Mouse (Mus musculus) midbrain, embryonic 11.5 days (tissue): Measurements from ENCODE around the gene Tmem201. TPM values are rescaled to one million over a fixed set of nuclear protein-coding genes. Genes with fewer than 3 reads are reported as not detected.

Experiments used
- ATAC-seq: fragments of 200-750 bp; cut with Nextera tagmentation; 2 replicates; pipeline ENCODE4 v1.8.0; 2017; ENCODE audit warnings: moderate TSS enrichment, moderate library complexity; ENCODE audit not compliant: low FRiP score
- DNase-seq: peaks from one replicate; pipeline ENCODE4 v3.0.0; 2015; ENCODE audit warnings: low spot score; ENCODE audit errors: missing footprints
- H3K27ac ChIP-seq: fragments of 300-500 bp; sonication (generic); 2 replicates; pipeline ENCODE4 v1.5.1; 2014; ENCODE audit warnings: low read depth, low read length
- H3K27me3 ChIP-seq: fragments of 300-500 bp; sonication (generic); 2 replicates; pipeline ENCODE4 v1.6.1; 2014; ENCODE audit warnings: mild to moderate bottlenecking, low read length, moderate library complexity, mixed read lengths; ENCODE audit not compliant: control insufficient read depth, insufficient read depth
- H3K36me3 ChIP-seq: fragments of 300-500 bp; sonication (generic); 2 replicates; pipeline ENCODE4 v1.6.1; 2014; ENCODE audit warnings: mild to moderate bottlenecking, low read length, moderate library complexity, mixed read lengths; ENCODE audit not compliant: control insufficient read depth, insufficient read depth
- H3K4me1 ChIP-seq: fragments of 300-500 bp; sonication (generic); 2 replicates; pipeline ENCODE4 v1.6.1; 2014; ENCODE audit warnings: low read length; ENCODE audit not compliant: control insufficient read depth, insufficient read depth
- H3K4me2 ChIP-seq: fragments of 300-500 bp; sonication (generic); 2 replicates; pipeline ENCODE4 v1.6.1; 2014; ENCODE audit warnings: mild to moderate bottlenecking, moderate library complexity
- H3K4me3 ChIP-seq: fragments of 300-500 bp; sonication (generic); 2 replicates; pipeline ENCODE4 v1.5.1; 2014; ENCODE audit warnings: low read depth, low read length
- H3K9ac ChIP-seq: fragments of 300-500 bp; sonication (generic); 2 replicates; pipeline ENCODE4 v1.6.1; 2014; ENCODE audit warnings: low read length
- H3K9me3 ChIP-seq: fragments of 300-500 bp; sonication (generic); 2 replicates; pipeline ENCODE4 v1.6.1; 2016; ENCODE audit warnings: low read length; ENCODE audit not compliant: control insufficient read depth
- WGBS: fragments of 180-500 bp; shearing (Covaris S2); extraction: QIAGEN DNeasy Blood & Tissue Kit; methylation state at CpG from one replicate; pipeline ENCODE4 v1.1.7; 2014; 5-methylcytosine and 5-hydroxymethylcytosine counted together
- polyA plus RNA-seq: library from polyadenylated mRNA; unstranded; fragments of >200 nt; fragmentation: Nextera tagmentation; extraction: Ambion mirVana; gene quantifications from 2 replicates; pipeline ENCODE4 v1.2.1, GENCODE M21; 2014

The Tmem201 gene
- polyA plus RNA-seq, 1 experiment from 2014 or later = 18.4 TPM

GRCm38 (mm10) chr4:149727636-149728035, 10.2 kb downstream of the Tmem201 start:
- no peak overlapping the region for H3K9ac ChIP-seq
- no peak overlapping the region for H3K4me3 ChIP-seq
- peaks cover 27% of the 10 kb centered on the region for H3K36me3 ChIP-seq
- no peak for ATAC-seq
- no peak overlapping the region for H3K27ac ChIP-seq
- no peak for DNase-seq
- no peaks in the 10 kb centered on the region for H3K9me3 ChIP-seq
- WGBS = 99% methylated on average over 5 of the region's 5 CpGs
- 0 out of 2 replicates have a peak, but pooled peaks cover 2% of the 10 kb centered on the region for H3K4me1 ChIP-seq
- no peak overlapping the region for H3K4me2 ChIP-seq
- H3K27me3 ChIP-seq = no peaks in the 10 kb centered on the region

- H3K9ac ChIP-seq = no peak overlapping the region
- WGBS = 74% methylated on average over 15 of the region's 15 CpGs
- no peak overlapping the region for H3K4me3 ChIP-seq
- H3K27me3 ChIP-seq = no peaks in the 10 kb centered on the region
- H3K27ac ChIP-seq = no peak overlapping the region; the same call in 1 of the 2 replicates
- H3K36me3 ChIP-seq = peaks cover 25% of the 10 kb centered on the region
- H3K4me2 ChIP-seq = no peak overlapping the region
- ATAC-seq = peak; percentile 6; the same call in 1 of the 2 replicates
- DNase-seq = peak; percentile 96
- H3K9me3 ChIP-seq = no peaks in the 10 kb centered on the region
- 0 out of 2 replicates have a peak, but pooled peaks cover 2% of the 10 kb centered on the region for H3K4me1 ChIP-seq
Observed at GRCm38 (mm10) chr4:149725661-149726350, 12.0 kb downstream of the Tmem201 start.

- H3K27ac ChIP-seq = no peak overlapping the region
Observed at GRCm38 (mm10) chr4:149724916-149725470, 12.9 kb downstream of the Tmem201 start.

GRCm38 (mm10) chr4:149723855-149724731, 13.8 kb downstream of the Tmem201 start:
- H3K4me3 ChIP-seq = no peak overlapping the region
- ATAC-seq = peak; percentile 19; the same call in 1 of the 2 replicates
- 78% methylated on average over 17 of the region's 17 CpGs for WGBS
- H3K27me3 ChIP-seq = no peaks in the 10 kb centered on the region
- H3K9ac ChIP-seq = no peak overlapping the region
- H3K4me2 ChIP-seq = no peak overlapping the region
- H3K4me1 ChIP-seq = 0 out of 2 replicates have a peak, but pooled peaks cover 2% of the 10 kb centered on the region
- no peaks in the 10 kb centered on the region for H3K9me3 ChIP-seq
- H3K27ac ChIP-seq = no peak overlapping the region
- no peak for DNase-seq
- peaks cover 23% of the 10 kb centered on the region for H3K36me3 ChIP-seq

More at GRCm38 (mm10) chr4:149724916-149725470, 12.9 kb downstream of the Tmem201 start:
- peaks cover 23% of the 10 kb centered on the region for H3K36me3 ChIP-seq
- 93% methylated on average over 17 of the region's 17 CpGs for WGBS
- DNase-seq (no peak), ATAC-seq (no peak)
- no peak overlapping the region for H3K9ac ChIP-seq
- H3K4me1 ChIP-seq = 0 out of 2 replicates have a peak, but pooled peaks cover 2% of the 10 kb centered on the region
- no peaks in the 10 kb centered on the region for H3K9me3 ChIP-seq
- H3K27me3 ChIP-seq = no peaks in the 10 kb centered on the region
- H3K4me2 ChIP-seq = no peak overlapping the region
- H3K4me3 ChIP-seq = no peak overlapping the region

- no peaks in the 10 kb centered on the region for H3K27me3 ChIP-seq
- no peak for ATAC-seq
- H3K4me2 ChIP-seq = no peak overlapping the region
- 0 out of 2 replicates have a peak, but pooled peaks cover 2% of the 10 kb centered on the region for H3K4me1 ChIP-seq
- no peak for DNase-seq
- H3K27ac ChIP-seq = no peak overlapping the region
- WGBS = 91% methylated on average over 12 of the region's 12 CpGs
- H3K36me3 ChIP-seq = peaks cover 33% of the 10 kb centered on the region
- no peaks in the 10 kb centered on the region for H3K9me3 ChIP-seq
- no peak overlapping the region for H3K9ac ChIP-seq
- no peak overlapping the region for H3K4me3 ChIP-seq
Observed at GRCm38 (mm10) chr4:149723021-149723390, 14.8 kb downstream of the Tmem201 start.

- Histone ChIP-seq H3K4me2 (no peak overlapping the region), H3K9me3 (no peaks in the 10 kb centered on the region), H3K27me3 (no peaks in the 10 kb centered on the region), H3K4me1 (0 out of 2 replicates have a peak, but pooled peaks cover 2% of the 10 kb centered on the region), H3K4me3 (no peak overlapping the region), H3K9ac (no peak overlapping the region), H3K36me3 (peaks cover 38% of the 10 kb centered on the region), H3K27ac (no peak overlapping the region)
- DNase-seq (no peak), ATAC-seq (no peak)
- WGBS = 90% methylated on average over 21 of the region's 24 CpGs
Observed at GRCm38 (mm10) chr4:149722104-149723020, 15.5 kb downstream of the Tmem201 start.

- Histone ChIP-seq H3K27me3 (no peaks in the 10 kb centered on the region), H3K4me2 (no peak overlapping the region), H3K36me3 (peaks cover 35% of the 10 kb centered on the region), H3K27ac (no peak overlapping the region), H3K9ac (no peak overlapping the region), H3K4me3 (no peak overlapping the region), H3K9me3 (no peaks in the 10 kb centered on the region), H3K4me1 (0 out of 2 replicates have a peak, but pooled peaks cover 2% of the 10 kb centered on the region)
- DNase-seq (no peak), ATAC-seq (no peak)
- 86% methylated on average over 8 of the region's 8 CpGs for WGBS
Observed at GRCm38 (mm10) chr4:149721163-149721562, 16.7 kb downstream of the Tmem201 start.

GRCm38 (mm10) chr4:149719686-149720085, 18.2 kb downstream of the Tmem201 start:
- H3K4me2 ChIP-seq = no peak overlapping the region
- H3K36me3 ChIP-seq = peaks cover 39% of the 10 kb centered on the region
- no peaks in the 10 kb centered on the region for H3K9me3 ChIP-seq
- H3K27ac ChIP-seq = no peak overlapping the region
- 0 out of 2 replicates have a peak, but pooled peaks cover 2% of the 10 kb centered on the region for H3K4me1 ChIP-seq
- no peak overlapping the region for H3K9ac ChIP-seq
- DNase-seq = no peak
- WGBS = 84% methylated on average over 6 of the region's 6 CpGs
- no peaks in the 10 kb centered on the region for H3K27me3 ChIP-seq
- no peak for ATAC-seq
- H3K4me3 ChIP-seq = no peak overlapping the region
